Mouse (Mus musculus): ENCODE data around the gene H2-Ab1.

The H2-Ab1 gene

DNA sequence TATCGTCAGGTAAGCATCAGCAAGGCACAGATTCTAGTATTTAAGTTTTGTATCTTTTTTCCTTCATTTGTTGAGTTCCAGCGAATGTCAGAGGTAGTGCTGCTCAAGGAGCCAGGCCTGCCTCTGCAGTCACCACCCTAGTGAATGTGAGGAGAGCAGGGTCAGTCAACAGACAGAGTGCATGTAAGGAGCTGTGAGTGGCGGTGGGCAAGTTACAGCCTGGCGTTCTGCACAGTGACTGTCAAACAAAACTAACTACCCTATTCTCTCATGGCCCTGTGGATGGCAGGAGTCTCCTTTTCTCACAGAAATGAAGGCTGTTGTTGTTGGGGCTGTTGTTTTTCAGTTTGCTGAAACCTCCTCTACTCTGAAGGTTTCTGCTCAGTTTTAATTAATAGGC, 27.9 kb downstream of the H2-Ab1 start:
- no peak for DNase-seq (ENCODE audit: low spot score)

DNA sequence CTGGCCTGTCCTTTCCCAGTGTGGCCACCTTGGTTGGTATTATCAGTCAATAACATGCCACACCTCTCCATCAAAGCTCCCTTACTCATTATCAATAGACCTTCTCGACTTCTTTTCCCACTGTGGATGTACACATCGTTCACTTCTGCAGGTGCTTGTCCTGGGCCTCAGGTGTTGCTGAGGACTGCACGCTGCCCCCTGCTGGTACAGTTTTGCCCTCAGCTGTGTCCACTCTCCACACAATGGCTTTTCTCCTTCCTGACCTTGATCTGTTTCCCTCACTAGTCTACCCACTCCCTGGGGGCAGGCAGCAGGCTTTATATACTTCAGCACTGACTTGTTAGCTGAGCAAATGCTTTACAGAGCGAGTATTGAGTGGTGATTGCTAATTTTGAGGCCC, 28.4 kb downstream of the H2-Ab1 start:
- peak; percentile 58 for DNase-seq (ENCODE audit: low spot score)

DNA sequence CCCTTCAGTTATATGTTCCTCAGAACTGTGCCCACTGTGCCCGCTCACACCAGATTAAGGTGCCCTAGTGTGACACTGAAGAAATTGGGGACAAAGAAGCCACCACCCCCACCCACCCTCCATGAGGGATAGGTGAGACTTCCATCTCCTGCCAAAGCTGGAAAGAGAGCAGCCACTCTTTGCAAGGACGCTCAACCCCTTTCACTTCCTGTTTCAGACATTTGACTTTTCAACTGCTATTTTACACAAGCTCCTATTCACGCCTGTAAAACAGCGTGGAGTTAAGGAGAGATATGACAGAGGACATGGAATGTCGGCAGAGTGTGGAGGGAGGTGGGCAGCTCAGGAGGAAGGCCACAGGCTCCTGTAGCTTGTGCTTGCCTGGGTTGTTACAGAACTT, 29.0 kb downstream of the H2-Ab1 start:
- no peak for DNase-seq (ENCODE audit: low spot score)

DNA sequence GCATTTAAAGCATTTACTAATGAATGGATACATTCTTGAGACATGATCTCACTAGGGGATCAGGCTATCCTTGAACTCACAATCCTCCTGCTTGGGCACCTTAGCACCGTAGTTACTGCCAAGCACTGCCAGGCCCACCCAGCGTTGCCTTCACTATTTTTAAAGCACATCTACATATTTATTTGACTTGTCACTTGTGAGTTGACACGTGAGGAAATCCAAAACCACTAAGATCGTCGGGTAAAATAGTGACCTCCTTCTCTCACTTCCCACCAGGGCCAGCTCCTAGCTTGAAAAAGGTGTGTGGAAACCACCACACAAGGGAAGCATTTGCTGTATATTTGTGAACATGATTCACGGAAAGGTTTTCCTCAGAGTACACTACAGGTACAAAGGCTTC, 29.5 kb downstream of the H2-Ab1 start:
- no peak for DNase-seq (ENCODE audit: low spot score)

DNA sequence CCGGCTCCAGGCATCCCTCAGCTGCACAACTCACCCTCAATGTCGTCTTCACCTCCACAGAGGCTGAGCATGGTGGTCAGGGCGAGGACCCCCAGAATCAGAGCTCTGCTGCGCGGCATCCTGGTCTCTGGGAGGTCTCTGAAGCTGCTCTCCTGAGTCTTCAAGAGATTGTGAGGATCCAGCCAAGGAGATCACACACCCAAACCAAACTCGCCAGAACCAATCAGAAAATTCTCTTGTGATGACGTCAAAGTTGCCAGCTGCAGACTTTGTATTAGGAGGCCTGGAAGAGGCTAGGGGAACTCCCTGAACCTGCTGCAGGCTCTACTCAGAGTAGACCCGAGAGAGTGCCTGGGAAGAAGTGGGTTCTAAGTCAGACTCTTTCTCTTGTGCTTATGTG, 30.2 kb downstream of the H2-Ab1 start, which contains the start of gene H2-Aa:
Gene H2-Aa, minus strand, starts transcription at position 176 of the 400 bp plus-strand sequence.
- peak; percentile 95 for DNase-seq (ENCODE audit: low spot score)

DNA sequence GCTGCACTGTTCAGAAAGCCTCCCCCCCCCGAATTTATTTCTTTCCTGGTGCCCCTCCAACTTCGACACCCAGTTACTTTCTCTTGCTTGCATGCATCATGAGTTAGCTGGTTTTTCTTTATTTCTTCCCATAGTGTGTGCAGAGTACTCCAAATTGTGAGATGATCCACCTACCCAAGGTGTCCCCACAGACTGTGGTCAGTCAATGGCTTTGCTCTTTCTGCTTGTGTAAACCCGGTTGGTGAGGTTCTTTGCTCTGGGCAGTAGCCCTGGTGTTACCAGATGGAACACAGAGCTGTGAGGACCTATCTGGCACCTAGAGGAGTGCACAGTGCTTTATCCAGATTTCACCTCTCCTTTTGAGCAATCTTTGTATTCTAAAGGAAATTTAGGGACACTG, 30.6 kb downstream of the H2-Ab1 start:
- no peak for DNase-seq (ENCODE audit: low spot score)

DNA sequence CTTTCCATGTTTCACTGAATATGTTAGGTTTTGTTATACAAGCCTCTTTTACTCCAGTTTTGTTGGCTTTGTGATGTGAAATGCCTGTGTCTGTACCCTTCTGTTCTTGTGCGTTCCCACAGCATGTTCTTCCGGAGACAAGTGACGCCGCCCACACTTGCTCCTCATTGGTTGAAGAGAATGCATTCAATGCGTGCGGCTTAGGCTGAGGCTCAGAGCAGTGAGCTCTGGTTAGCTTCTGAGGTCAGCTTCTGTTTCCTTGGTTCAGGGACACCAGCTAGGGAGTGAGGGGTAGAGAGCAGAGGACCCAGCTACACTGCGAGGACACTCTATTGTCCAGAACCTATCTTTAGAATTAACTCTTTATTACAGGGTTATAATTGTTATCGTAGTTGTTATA, 34.1 kb downstream of the H2-Ab1 start:
- DNase-seq (ENCODE audit: low spot score) = peak; percentile 87

DNA sequence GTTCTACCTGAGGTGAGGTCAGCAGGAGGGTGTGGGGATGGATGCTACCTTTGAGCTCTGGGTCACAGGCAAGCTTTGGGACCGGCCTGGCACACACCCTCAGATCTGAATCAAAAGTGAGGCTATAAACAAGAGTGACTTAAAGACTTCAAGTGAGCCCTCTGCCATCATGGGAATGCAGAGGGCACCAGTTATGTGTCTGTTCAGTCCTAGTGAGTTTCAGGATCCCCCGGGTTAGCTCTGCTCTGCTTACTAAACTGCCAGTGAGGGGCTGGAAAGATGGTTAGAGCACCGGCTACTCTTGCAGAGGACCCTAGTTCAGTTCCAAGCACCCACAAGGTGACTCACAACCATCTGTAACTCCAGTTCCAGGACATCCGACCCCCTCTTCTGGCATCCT, 35.1 kb downstream of the H2-Ab1 start:
- DNase-seq (ENCODE audit: low spot score) = no peak

DNA sequence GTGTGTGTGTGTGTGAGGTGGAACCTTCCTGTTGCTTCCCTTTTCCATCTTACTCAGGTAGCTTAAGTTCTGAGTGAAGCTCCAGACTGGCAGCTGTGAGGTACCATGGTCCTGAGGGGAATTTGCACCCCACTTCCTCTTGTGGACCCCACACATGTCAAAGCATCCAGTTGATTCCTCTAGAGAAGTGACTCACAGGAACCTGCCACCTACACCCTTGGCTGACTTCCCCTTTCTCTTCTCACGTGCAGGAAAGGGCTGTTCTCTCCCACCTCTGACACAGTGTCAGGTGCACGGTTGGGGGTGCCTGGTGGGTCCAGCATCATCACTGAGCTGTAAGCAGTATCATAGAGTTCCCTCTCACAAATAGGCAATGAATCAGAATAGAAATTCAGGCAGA, 36.0 kb downstream of the H2-Ab1 start:
- peak; percentile 45 for DNase-seq (ENCODE audit: low spot score)

DNA sequence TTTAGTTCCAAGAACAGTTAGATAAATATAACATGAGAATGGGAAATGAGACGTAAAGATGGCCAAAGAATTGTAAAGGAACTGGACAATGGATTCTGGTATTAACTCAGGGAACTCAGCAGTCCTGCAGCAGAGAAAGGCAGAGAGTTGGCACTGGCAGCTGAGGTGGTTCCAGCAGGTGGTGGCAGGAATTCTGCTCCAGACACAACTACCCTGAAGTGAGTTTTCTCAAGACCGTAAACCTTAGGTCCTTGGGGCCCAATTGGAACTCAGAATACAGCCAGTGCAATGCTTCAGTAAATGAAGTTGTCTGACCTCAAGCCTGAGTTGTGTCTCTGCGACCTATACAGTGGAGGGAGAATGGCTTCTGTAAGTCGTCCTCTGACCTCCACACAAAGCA, 36.8 kb downstream of the H2-Ab1 start:
- no peak for DNase-seq (ENCODE audit: low spot score)

DNA sequence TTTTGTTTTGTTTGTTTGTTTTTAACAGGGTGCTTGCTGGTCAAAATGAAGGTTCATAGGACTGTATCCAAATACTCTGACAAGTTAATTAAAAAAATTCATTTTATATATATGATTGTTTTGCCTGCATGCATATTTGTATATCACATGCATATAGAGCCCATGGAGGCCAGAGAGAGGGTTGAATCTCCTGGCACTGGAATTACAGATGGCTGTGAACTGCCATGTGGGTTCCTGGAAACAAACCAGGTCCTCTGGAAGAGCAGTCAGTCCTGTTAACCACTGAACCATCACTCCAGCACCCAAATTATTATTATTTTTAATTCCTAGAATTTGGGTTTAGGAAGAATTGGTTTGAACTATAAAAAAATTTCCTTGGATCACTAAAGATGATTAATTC, 37.8 kb downstream of the H2-Ab1 start:
- DNase-seq (ENCODE audit: low spot score) = no peak

DNA sequence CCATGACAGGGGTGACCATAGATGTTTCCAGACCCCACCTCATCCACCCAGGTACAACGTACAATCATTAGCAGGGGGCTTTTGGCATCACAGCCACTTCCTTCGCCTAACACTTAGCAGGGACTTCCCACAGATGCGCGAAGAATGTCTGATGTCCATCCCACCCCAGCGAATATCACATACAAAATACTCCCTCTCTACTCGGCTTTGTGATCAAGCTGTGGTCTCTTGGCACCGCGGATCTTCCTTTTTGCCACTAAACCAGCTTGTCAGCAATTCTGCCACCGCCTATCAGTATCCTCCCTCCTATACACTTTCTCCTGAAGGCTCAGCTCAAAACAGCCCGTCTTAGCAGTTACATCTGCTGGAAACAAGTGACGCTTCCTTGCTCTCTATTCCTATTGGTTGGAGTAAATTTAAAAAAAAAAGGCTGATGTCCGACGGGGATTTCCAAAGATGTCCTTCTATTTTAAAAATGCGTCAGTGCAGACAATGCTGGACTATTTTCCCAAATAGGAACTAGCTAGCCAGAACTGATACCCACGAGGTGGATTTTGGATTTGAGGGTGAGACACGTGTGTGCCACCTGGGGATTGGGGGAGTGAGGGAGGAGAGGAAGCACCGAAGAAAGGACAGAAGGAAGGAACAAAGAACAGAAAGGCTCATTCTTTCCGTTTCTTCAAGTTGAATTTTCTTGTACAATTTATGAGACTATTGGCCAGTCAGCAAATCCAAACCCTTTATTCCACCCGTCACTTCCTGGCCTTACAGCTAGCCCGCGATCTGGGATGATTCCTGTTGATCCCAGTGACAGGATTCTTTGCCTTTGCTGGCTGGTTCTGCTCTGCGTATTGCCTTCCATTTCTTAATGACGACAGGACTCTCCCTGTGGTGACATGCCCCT, 38.7 kb downstream of the H2-Ab1 start:
- peak; percentile 89 for DNase-seq (ENCODE audit: low spot score)

DNA sequence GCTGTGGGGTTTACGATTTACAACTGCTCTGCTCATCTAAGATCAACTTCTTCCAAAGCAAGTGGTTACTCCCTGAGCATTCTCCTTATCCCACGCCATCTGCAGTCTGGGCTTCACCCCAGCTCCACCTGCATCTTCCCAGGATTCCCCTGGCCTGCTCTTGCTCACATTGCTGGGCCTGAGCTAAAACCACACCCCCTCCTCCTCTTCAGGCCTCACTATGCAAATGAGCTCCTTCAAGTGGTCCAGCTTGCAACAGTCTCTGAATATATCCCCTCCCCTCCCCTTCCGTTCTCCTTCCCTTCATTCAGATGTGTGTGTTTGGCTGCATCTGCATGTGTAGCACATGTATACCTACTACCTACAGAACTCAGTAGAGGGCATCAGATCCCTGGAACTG, 41.9 kb downstream of the H2-Ab1 start:
- peak; percentile 36 for DNase-seq (ENCODE audit: low spot score)

DNA sequence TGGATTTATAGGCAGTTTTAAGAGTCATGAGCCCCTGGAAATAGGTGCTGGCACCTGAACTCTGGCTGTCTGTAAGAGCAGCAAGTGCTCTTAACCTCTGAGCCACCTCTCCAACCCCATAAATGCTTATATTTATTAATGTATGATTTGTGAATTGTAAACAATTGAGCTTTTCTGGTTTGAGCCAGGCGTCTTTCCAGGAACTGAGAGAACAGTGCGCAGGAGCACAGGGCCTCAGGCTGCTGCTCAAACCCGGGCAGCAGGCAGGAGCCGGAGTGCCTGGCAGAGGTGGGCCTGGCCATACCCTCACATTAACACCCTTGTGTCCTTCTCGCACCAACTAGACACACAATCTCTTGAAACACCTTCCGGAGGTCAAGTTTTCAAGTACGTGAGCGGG, 42.6 kb downstream of the H2-Ab1 start:
- no peak for DNase-seq (ENCODE audit: low spot score)

DNA sequence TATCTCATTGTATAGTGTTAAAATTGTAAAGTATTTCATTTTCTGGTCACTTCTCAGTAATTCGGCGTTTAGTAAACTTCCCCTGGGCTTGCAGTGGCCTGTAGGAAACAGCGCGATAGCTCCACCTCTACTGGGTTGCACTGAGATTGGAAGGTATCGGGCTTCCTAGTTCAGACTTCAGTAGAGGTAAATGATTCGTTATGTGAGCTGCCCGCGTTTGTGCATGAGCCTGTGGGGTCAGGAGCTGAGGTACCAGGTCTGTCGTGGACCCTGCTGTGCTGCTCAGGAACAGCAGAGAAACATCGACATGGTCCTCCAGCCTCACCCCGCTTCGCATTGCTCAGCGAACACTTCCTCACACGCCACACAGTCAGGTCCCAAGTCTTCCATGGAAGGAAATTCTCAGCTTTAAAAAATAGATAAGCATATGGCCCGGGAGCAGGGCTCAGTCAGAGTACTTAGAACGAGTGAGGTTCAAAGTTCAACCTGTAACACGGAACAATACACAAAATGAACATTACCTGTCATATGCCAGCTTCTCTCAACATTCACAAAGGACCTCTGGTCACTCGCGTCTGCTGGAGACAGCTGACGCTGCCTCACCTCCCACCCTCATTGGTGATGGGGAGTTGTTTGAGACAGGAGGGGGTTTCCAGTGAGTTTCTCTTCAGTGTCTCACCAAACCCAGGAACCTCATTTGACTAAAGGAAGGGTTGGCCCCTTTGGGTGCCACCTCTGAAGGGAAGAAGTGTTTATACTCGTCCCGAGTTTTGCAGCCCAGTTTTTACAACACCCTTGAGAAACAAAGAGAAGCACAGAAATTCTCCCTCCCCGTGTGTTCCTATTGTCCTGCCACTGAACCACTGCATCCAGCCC, 43.4 kb downstream of the H2-Ab1 start:
- DNase-seq (ENCODE audit: low spot score) = peak; percentile 63

DNA sequence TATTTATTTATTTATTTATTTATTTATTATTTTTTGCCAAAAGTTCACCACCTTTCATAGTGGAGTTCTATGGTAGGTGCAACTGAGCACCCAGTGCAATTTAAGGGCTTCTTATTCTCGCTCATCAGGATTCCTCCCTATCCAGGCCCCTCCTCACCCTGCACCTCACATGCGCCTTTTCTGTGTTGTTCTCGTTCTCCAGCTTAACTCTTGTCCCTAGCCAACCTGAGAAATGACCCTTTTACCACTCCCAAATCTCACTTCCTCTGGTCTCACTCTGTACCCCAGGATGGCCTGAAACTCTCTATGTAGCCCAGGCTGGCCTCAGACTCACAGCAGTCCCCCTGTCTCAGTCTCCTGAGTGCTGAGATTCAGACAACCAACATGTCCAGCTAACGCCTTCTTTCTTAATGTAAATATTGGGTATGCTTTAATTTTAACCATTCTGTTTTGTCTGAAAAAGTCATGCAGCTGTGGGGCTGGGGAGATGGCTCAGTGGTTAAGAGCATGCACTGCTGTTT, 44.2 kb downstream of the H2-Ab1 start:
- no peak for DNase-seq (ENCODE audit: low spot score)

DNA sequence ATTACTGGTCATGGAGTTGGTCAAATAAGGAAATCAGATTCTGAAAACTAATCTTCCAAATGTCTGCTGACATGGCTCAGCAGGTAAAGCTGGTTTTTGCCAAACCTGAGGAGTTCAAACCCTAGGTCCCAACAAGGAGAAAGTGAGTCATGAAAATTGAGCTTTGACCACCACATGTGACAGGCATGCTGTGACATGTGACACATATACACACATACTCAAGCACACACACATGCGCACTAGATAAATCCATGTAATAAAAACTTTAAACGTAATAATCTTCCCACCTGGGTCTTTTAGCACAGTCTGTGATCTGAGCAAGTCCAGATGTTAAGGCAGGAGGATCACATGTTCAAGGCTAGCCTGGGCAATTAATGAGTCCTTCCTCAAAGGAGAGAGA, 46.3 kb downstream of the H2-Ab1 start:
- no peak for DNase-seq (ENCODE audit: low spot score)

DNA sequence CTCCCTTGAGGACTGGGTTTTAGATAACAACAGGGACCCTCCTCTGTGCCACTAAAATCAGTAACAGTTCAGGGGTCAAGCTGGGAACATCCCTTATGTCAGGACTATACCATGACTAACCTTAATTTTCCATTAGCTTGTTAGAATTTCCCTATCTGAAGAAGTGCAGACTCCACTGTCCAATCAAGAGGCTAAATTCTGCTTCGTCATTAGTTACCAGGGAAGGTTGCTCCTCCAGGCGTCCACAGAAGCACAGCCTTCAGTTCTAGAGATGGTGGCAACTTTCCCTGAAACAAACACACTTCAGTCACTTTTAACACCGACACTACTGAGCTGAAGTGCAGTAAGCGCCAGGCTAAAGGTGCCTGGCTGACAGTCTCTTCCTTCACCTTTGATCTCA, 47.3 kb downstream of the H2-Ab1 start:
- peak; percentile 95 for DNase-seq (ENCODE audit: low spot score)

DNA sequence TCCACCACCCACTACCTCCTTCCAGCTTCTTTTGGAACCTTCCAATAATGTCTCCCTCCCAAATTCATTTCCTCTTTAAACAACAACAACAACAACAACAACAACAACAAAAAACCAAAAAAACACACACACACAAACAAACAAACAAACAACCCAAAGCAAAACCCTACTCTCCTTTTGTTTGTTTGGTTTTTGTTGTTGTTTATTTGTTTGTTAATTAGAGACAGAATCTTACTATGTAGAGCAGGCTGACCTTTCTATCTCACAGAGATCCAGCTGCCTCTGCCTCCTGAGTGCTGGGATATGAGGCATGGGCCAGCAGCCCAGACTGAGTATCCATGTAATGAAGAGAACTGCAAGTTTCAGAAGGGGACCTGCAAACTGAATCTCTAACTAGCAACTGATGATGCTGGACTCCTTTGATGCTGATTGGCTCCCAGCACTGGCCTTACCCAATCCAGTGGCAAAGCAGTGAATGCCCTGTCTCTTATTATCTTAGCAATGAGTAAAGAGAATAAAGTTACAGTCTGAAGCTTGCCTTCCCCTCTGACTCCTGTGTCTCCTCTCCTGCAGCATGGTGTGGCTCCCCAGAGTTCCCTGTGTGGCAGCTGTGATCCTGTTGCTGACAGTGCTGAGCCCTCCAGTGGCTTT, 48.0 kb downstream of the H2-Ab1 start, which contains the start of gene H2-Eb1:
Gene H2-Eb1, plus strand, starts transcription at position 488 of the 651 bp plus-strand sequence.
- peak; percentile 95 for DNase-seq (ENCODE audit: low spot score)

DNA sequence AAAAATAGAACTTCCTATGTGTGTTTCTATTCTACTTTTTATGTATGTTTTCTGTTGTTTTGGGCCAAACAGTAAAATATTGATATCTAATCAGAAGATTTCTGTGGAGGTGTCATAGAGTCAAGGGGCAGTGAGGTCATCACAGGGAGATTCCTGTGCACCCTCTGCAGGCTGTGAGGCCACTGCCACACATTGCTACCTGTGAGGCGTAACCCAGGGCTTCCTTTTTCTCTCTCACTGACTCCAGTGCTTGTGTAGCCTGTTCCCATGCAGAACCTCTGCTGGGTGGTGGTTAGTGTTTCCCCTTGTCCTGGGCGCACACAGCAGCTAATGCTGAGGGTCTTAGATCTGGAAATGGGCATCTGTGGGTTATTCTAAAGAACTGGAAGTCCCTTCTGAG, 48.9 kb downstream of the H2-Ab1 start:
- no peak for DNase-seq (ENCODE audit: low spot score)

DNA sequence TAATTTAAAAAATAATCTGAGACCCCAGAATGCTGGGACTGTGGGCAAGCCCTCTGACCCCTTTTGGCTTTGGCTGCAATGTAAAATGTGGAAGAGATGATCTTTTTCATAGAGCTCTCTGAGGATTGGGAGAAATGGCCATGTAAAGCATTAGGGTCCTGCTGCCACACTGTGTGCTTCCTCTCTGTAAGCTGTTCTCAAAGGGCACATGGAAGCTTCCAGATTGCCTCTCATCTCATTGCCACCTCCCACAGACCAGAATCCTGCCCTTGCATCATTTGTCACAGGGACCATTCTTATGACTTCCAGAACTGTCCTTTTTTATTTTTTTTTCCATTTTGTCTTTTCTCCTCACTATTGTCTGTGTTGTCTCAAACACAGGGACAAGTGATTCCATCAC, 49.7 kb downstream of the H2-Ab1 start:
- DNase-seq (ENCODE audit: low spot score) = no peak

DNA sequence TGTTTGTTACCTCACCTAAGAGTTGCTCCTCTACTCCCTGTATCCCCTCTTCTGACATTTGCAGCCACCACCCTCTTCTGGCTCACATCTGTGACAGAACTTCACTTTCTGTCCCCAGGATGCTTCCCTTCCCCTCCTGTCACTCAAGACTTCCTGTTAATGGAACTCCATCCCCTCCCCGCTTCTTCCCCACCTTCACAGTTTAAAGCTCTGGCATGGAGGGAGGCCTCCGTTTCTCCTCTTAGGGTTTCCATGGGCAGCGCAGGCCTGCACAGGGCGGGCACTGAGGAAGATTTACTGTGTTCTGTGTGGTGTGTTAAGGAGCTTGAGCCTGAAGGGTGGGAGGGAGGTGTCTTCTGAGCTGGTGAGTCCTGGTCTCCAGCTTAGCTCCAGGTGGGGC, 50.7 kb downstream of the H2-Ab1 start:
- no peak for DNase-seq (ENCODE audit: low spot score)

Measured in lung, postnatal 25 days (tissue).